Mouse (Mus musculus): ENCODE results near the gene Ccnf. TPM values are rescaled to one million over a fixed set of nuclear protein-coding genes. Genes with fewer than 3 reads are reported as not detected.
A peak's percentile ranks its signal among the peaks of the same experiment; 100 is the strongest.

The Ccnf gene
- 0.79 TPM in 1 of 2 replicates, not detected in the other for polyA plus RNA-seq (2012; ENCODE audit: insufficient read depth, insufficient read length, missing spikeins)

DNA sequence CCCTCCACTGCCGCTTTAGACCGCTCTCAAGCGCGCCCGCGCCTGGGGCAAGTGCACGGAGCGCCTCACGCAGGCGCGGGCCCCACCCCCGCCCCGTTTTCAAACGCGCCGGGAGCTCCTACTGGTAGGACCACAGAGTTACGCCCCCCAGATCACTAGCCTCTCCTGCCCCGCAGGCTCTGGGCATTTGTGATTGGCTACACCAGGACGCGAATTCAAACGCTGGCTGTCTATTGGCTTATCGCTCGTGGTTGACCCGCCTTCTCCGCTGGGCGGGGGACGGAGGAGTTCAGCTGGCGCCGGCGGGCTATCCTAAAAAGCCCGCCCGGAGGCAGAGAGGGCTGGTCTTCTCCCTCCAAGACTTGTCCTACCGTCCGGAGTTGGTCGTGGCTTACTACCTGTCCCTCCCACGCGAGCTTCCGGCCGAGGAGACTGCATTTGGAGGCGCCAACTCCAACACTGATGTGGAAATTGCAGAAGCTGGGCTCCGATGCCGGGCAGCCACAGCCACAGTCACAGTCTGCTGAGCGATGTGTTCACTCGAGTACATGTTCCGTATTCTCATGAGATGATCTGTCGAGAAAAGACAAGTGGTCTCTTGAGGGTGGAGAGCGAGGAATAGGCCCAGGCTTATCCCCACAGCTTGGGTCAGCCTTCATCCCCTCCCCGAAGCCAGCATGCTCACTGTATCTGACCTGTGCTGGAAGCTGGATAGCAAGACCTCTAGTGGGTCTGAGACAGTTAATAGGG, at the start of gene Ccnf:
TSS of gene Ccnf (minus strand) at position 165 of the 750 bp plus-strand sequence.
- Histone ChIP-seq H3K4me1 (ENCODE audit: control insufficient read depth, insufficient read depth, insufficient read length, low read length) (no peaks in the 10 kb centered on the region), H3K27ac (replicated peaks; ENCODE audit: low read depth, low read length) (no peak within 1 kb of the TSS), H3K4me3 (ENCODE audit: insufficient read depth, low read depth, low read length) (peak within 1 kb of the TSS; percentile 71)

DNA sequence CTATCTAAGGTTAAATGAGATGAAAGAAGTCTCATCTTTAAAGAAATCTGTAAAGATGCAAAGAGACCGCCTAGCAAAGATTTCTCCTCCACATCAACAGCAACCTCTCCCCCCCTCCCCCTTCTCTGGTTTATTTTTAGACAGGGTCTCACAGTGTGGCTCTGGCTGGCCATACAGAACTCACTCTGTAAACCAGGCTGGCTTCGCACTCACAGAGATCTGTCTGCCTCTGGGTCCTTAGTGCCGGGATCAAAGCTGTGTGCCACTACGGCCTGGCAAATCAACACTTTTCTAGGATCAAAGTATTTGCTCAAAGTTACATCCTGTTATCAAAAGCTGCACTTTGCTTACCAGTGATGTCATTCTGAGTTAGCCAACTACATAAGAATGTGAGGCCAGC, 49.4 kb upstream of the Ccnf start:
- H3K4me1 ChIP-seq (ENCODE audit: control insufficient read depth, insufficient read depth, insufficient read length, low read length), result no peaks in the 10 kb centered on the region
- no peak overlapping the region for H3K4me3 ChIP-seq (ENCODE audit: insufficient read depth, low read depth, low read length)
- H3K27ac ChIP-seq (replicated peaks; ENCODE audit: low read depth, low read length), result no peak overlapping the region

DNA sequence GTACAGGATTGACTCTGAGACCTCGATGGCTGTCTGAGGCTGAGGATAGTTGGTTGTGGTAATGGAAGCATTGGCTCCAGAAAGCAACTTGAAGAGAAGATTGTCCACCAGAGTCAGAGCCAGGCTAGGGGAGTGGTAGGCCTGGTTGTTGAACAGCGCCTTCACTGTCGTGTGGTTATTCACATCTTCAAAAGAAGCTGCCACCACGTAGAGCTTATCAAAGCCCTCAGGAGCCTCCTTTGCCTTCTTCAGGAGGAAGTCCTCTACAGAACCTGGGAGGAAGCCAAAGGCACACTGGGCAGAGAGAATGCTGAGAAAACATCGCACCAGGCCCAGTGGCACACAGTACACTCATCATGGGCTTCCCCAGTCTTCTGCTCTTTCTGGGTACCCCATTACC, 38.1 kb upstream of the Ccnf start:
- no peaks in the 10 kb centered on the region for H3K4me1 ChIP-seq (ENCODE audit: control insufficient read depth, insufficient read depth, insufficient read length, low read length)

DNA sequence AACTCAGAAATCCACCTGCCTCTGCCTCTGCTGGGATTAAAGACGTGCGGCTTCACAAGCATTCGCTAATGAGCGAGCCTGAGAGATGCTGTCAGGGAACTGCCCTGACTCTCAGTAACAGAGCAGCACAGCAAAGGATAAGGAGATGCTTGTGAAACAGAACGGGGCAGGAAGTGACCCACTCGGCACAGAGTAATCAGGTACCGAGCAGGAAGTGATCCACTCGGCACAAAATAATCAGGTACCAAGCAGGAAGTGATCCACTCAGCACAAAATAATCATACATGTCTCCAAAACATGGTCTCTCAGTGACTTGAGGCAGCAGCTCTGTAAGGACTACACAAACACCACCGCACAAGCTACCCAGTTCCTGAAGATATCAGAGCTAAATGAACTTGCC, 37.2 kb upstream of the Ccnf start:
- H3K4me1 ChIP-seq (ENCODE audit: control insufficient read depth, insufficient read depth, insufficient read length, low read length), result no peaks in the 10 kb centered on the region
- H3K27ac ChIP-seq (replicated peaks; ENCODE audit: low read depth, low read length), result no peak overlapping the region

More for the DNA sequence above, 38.1 kb upstream of the Ccnf start:
- Histone ChIP-seq H3K27ac (replicated peaks; ENCODE audit: low read depth, low read length) (no peak overlapping the region), H3K4me3 (ENCODE audit: insufficient read depth, low read depth, low read length) (no peak overlapping the region)

DNA sequence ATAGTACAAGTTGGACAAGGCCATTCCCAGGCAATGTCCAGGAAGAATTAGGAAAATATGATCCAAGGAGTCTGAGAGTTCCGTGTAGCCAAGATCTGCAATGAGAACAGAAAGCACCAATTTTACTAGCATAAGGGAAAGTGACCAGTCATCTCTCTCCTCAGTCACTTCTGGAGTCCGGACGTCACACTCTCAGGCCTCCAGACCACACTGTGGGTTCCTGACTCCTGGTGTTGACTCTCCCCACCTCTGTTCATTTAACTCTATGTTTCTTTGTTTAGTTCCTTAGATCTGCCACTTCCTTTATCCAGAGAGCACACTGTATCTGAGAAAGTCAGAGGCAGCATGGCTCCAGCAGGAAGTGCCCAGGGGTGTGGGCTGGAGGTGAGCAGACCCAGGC, 34.4 kb upstream of the Ccnf start:
- Histone ChIP-seq H3K27ac (replicated peaks; ENCODE audit: low read depth, low read length) (no peak overlapping the region), H3K4me3 (ENCODE audit: insufficient read depth, low read depth, low read length) (no peak overlapping the region), H3K4me1 (ENCODE audit: control insufficient read depth, insufficient read depth, insufficient read length, low read length) (no peaks in the 10 kb centered on the region)

More for the DNA sequence above, 37.2 kb upstream of the Ccnf start:
- H3K4me3 ChIP-seq (ENCODE audit: insufficient read depth, low read depth, low read length), result no peak overlapping the region

DNA sequence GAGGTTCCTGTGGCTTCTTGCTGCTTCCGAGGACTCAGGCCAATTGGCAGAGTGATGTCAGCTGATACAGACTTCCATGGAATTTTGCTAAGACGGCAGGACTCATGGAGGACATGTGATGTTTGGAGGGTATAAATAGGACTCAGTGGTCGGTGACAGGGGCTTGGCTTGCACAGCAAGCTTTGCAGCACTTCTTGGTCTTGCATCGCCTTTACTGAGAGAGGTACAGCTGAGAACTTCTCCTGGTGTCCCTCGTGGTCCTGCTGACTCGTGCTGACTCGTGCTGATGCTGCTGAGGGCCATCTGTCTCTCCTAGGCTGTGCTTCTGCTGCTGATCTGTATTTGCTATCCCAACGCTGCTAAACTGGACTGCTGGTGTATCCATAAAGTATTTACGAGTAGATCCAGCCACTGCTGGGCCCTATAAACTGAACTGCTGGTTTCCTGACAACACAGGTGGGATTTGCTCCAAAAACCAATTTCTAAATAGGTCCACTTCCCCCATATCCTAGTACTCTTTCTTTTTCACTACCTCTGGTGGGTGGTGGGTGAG, 32.1 kb upstream of the Ccnf start:
- H3K4me3 ChIP-seq (ENCODE audit: insufficient read depth, low read depth, low read length), result no peak overlapping the region
- no peak overlapping the region for H3K27ac ChIP-seq (replicated peaks; ENCODE audit: low read depth, low read length)
- H3K4me1 ChIP-seq (ENCODE audit: control insufficient read depth, insufficient read depth, insufficient read length, low read length), result no peaks in the 10 kb centered on the region

DNA sequence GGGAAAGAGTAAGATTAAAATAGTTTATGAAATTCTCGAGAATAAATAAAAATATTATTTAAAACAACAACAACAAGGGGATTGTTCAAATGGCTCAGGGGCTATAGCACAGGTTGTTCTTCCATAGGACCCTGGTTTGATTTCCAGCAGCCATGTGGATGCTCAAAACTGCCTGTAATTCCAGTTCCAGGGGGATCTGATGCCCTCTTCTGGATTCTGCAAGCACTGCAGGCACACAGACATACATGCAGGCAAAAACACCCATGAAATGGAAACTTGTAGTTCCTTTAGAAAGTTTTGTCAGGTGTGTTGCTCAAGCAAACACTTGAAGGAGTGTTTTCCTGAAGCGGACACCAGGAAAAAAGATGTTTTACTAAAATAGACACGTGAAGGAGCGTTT, 31.4 kb upstream of the Ccnf start:
- H3K4me3 ChIP-seq (ENCODE audit: insufficient read depth, low read depth, low read length), result no peak overlapping the region
- H3K27ac ChIP-seq (replicated peaks; ENCODE audit: low read depth, low read length), result no peak overlapping the region
- H3K4me1 ChIP-seq (ENCODE audit: control insufficient read depth, insufficient read depth, insufficient read length, low read length), result no peaks in the 10 kb centered on the region

DNA sequence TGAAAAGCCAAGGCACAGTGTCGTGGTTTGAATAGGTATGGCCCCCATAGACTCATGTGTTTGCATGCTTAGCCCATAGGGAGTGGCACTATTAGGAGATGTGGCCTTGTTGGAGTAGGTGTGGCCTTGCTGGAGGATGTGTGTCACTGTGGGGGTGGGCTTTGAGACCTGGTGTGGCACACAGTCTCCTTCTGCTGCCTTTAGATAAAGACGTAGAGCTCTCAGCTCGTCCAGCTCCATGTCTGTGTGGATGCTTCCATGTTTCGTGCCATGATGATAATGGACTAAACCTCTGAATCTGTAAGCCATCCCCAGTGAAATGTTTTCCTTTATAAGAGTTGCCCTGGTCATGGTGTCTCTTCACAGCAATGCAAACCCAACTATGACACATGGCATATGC, 28.6 kb upstream of the Ccnf start:
- Histone ChIP-seq H3K4me1 (ENCODE audit: control insufficient read depth, insufficient read depth, insufficient read length, low read length) (no peaks in the 10 kb centered on the region), H3K4me3 (ENCODE audit: insufficient read depth, low read depth, low read length) (no peak overlapping the region), H3K27ac (replicated peaks; ENCODE audit: low read depth, low read length) (no peak overlapping the region)

DNA sequence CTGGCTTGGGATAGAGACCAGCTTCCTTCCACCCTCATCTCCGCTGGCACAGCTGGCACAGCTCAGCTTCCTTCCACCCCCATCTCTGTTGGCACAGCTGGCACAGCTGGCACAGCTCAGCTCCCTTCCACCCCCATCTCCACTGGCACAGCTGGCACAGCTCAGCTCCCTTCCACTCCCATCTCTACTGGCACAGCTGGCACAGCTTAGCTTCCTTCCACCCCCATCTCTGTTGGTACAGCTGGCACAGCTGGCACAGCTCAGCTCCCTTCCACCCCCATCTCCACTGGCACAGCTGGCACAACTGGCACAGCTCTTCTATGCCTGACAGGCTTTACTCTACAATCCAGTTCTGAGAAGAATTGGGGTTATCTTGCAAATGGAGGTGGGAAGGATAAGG, 15.8 kb upstream of the Ccnf start:
- Histone ChIP-seq H3K4me1 (ENCODE audit: control insufficient read depth, insufficient read depth, insufficient read length, low read length) (no peaks in the 10 kb centered on the region), H3K27ac (replicated peaks; ENCODE audit: low read depth, low read length) (no peak overlapping the region), H3K4me3 (ENCODE audit: insufficient read depth, low read depth, low read length) (no peak overlapping the region)

DNA sequence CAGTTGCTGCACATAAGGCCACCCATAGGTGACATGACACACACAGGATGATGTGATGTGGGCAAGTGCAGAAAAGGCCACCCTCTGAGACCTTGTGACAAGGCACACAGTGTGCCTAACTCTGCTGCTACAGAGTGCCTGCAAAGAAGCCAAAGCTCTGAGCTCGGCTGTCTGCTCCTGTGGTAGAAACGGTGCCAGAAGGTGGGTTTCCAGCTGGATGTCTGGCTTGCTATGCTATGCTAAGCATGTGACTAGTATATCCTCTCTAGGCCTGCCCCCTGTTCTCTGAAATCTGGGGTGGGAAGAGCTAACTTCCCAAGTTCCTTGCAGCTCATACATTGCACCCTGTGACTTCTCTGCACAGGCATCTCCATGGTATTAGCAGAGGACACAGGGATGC, 13.5 kb upstream of the Ccnf start:
- no peak overlapping the region for H3K4me3 ChIP-seq (ENCODE audit: insufficient read depth, low read depth, low read length)
- H3K27ac ChIP-seq (replicated peaks; ENCODE audit: low read depth, low read length), result no peak overlapping the region
- no peaks in the 10 kb centered on the region for H3K4me1 ChIP-seq (ENCODE audit: control insufficient read depth, insufficient read depth, insufficient read length, low read length)

DNA sequence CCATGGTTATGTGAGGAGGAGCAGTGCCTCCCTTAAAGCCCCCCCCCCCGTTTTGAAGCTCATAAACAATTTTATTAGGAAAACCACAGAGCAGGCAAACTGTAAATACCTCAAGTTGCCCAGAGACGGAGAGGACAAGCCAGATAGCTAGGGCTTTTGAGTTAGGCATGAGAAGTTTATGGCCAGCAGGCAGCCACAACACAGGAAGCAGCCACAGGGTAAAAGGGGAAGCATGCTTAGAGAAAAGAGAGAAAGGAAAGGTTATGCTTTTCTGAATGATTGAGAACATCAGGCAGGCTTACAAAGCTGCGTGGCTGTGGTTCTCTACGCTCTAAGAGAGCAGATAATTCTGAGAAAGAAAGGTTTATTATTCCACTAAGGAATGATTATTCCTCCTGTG, 9.2 kb upstream of the Ccnf start:
- Histone ChIP-seq H3K4me1 (ENCODE audit: control insufficient read depth, insufficient read depth, insufficient read length, low read length) (no peaks in the 10 kb centered on the region), H3K27ac (replicated peaks; ENCODE audit: low read depth, low read length) (no peak overlapping the region), H3K4me3 (ENCODE audit: insufficient read depth, low read depth, low read length) (no peak overlapping the region)

DNA sequence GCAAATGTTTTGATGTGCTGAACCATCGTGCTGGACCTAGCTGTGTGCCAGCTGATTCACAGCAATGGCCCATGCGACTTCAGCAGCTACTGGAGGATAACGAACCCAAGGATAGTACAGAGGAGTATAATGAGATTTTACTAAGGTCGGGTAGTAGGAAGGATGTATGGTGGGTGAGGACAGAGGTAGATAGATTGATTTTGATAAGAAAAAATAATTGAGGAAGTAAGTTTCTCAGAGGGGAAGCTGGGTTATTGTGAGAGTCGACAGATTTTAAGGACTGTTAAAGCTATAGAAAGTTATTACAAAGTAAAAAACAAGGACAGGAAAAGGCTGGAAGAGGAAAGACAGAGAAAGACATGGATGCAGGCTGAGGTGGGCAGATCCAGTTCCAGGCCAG, 8.4 kb upstream of the Ccnf start:
- H3K4me3 ChIP-seq (ENCODE audit: insufficient read depth, low read depth, low read length), result no peak overlapping the region
- H3K4me1 ChIP-seq (ENCODE audit: control insufficient read depth, insufficient read depth, insufficient read length, low read length), result no peaks in the 10 kb centered on the region
- no peak overlapping the region for H3K27ac ChIP-seq (replicated peaks; ENCODE audit: low read depth, low read length)

DNA sequence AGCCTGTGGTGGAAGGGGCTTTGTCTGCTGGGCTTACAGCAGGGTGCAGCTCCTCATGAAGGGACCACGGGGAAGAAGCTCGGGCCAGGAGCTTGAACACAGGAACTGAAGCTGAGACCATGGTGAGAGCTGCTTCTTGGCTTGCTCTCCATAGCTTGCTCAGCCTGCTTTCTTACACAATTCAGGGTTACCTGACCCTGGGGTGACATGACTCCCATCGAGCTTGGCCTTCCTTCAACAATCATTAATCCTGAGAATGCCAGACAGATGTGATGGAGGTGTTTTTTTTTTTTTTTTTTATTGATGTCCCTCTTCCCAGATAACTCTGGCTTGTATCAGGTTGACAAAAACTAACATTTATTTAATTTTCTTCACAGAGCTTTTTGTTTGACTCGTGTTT, 7.7 kb upstream of the Ccnf start:
- Histone ChIP-seq H3K4me3 (ENCODE audit: insufficient read depth, low read depth, low read length) (no peak overlapping the region), H3K4me1 (ENCODE audit: control insufficient read depth, insufficient read depth, insufficient read length, low read length) (no peaks in the 10 kb centered on the region), H3K27ac (replicated peaks; ENCODE audit: low read depth, low read length) (no peak overlapping the region)

DNA sequence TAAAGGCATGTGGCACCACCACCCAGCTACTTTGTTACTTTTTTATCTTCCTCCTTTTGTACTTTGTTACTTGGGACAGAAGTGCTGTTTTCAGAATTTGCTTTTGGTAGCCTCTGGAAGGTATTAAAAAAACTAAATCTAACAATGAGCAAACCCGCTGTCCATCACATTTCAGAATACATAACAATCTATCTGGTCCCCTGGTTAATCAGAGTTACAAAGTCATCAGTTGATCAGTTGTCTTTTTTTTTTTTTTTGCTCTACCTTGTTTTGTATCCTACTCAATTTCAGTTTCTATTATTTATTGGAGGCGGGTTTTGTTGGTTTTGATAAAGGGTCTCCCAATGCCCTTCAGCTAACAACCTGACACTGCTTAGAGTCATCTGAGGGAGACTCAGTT, 1.0 kb upstream of the Ccnf start:
- Histone ChIP-seq H3K4me3 (ENCODE audit: insufficient read depth, low read depth, low read length) (no peak overlapping the region), H3K27ac (replicated peaks; ENCODE audit: low read depth, low read length) (no peak overlapping the region), H3K4me1 (ENCODE audit: control insufficient read depth, insufficient read depth, insufficient read length, low read length) (no peaks in the 10 kb centered on the region)

DNA sequence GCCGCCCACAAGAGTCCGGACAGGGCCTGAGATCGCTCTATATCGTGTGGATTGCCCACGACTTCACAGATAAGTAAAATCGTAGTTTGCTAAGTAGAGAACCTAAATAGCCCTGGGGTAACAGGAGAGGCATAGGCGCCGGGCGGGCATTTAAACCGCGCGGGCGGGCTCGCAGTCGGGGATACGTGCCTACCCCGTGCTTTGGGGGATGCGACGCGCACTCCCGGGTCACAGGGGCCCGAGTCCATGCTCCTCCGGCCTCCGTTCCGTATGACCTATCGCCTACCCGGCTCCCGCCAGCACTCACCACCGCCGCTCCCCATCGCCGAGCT, 330 bp downstream of the Ccnf start:
- H3K27ac ChIP-seq (replicated peaks; ENCODE audit: low read depth, low read length), result no peak overlapping the region
- peak overlapping the region; percentile 71 for H3K4me3 ChIP-seq (ENCODE audit: insufficient read depth, low read depth, low read length)
- H3K4me1 ChIP-seq (ENCODE audit: control insufficient read depth, insufficient read depth, insufficient read length, low read length), result no peaks in the 10 kb centered on the region

DNA sequence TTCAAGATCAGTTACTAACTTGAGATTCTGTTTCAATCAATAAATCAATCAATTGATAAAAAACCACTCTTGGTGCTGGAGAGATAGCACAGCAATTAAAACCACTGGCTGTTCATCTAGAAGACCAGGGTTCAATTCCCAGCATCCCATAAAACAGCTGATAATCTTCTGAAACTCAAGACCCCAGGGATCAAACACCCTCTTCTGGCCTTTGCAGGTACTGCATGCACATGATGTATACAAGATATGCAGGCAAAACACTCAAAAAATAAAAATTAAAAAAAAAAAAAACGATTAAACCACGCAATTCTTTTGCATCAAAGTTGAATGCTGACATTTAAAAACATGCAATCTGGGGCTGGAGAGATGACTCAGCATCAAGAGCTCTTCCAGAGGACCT, 2.6 kb downstream of the Ccnf start:
- Histone ChIP-seq H3K27ac (replicated peaks; ENCODE audit: low read depth, low read length) (no peak overlapping the region), H3K4me1 (ENCODE audit: control insufficient read depth, insufficient read depth, insufficient read length, low read length) (no peaks in the 10 kb centered on the region), H3K4me3 (ENCODE audit: insufficient read depth, low read depth, low read length) (no peak overlapping the region)

Measured in brown adipose tissue, adult 24 weeks (tissue).